Mouse (Mus musculus): ENCODE measurements at regions not wholly inside any gene's neighbourhood (a gene's known extent, or its start where the extent isn't known, plus 50 kb on each side); places are given as distances from the start of the nearest gene placed in this dataset.

DNA sequence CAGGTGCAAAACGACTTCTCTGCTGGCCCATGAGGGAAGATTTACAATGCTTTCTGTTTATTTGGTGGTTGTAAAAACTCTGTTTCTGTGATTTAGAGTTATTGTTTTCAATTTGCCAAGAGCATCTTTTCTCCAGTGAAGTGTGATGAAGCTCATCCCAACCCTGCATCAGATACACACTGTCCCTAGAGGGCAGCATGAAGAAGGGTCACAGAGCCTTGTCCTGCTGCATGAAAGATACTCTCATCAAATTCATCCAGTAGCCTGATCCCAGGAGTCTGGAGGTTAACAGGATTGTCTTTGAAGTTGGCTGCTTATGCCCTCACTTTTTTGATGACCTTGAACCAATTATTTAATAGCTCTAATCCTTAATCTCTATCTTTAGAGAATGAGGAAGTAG, 480.8 kb downstream of the 1810013L24Rik start:
- peak; percentile 32; the same call in 1 of the 2 replicates for TF ChIP-seq CTCF (IDR thresholded peaks at IDR 0.05)
- no peak for TF ChIP-seq POLR2A (IDR thresholded peaks at IDR 0.05; ENCODE audit: insufficient read depth, low read depth, low read length)
- no peak for TF ChIP-seq EP300 (IDR thresholded peaks at IDR 0.05; ENCODE audit: insufficient read depth, low read depth, low read length)
